Mouse (Mus musculus): ENCODE measurements at regions not wholly inside any gene's neighbourhood (a gene's known extent, or its start where the extent isn't known, plus 50 kb on each side); places are given as distances from the start of the nearest gene placed in this dataset.

GRCm38 (mm10) chr15:11774717-11775116 lies 132.4 kb downstream of the Npr3 start:
- DNase-seq (ENCODE audit: low read depth, low spot score): no peak

- no peak for DNase-seq (ENCODE audit: low read depth, low spot score)
Observed at GRCm38 (mm10) chr15:11770596-11770995, 136.5 kb downstream of the Npr3 start.

- no peak for DNase-seq (ENCODE audit: low read depth, low spot score)
Observed at GRCm38 (mm10) chr15:11757963-11758362, 149.1 kb downstream of the Npr3 start.

GRCm38 (mm10) chr15:11756786-11757185 lies 150.3 kb downstream of the Npr3 start:
- DNase-seq (ENCODE audit: low read depth, low spot score): no peak

GRCm38 (mm10) chr15:11753216-11753615 lies 153.9 kb downstream of the Npr3 start:
- DNase-seq (ENCODE audit: low read depth, low spot score): peak; percentile 9

- no peak for DNase-seq (ENCODE audit: low read depth, low spot score)
Observed at GRCm38 (mm10) chr15:11750893-11751292, 156.2 kb downstream of the Npr3 start.

GRCm38 (mm10) chr15:11749509-11749908 lies 157.6 kb downstream of the Npr3 start:
- no peak for DNase-seq (ENCODE audit: low read depth, low spot score)

GRCm38 (mm10) chr15:11748306-11748705 lies 158.8 kb downstream of the Npr3 start:
- no peak for DNase-seq (ENCODE audit: low read depth, low spot score)

- no peak for DNase-seq (ENCODE audit: low read depth, low spot score)
Observed at GRCm38 (mm10) chr15:11746754-11747153, 160.3 kb downstream of the Npr3 start.

- no peak for DNase-seq (ENCODE audit: low read depth, low spot score)
Observed at GRCm38 (mm10) chr15:11745629-11746372, 161.3 kb downstream of the Npr3 start.

GRCm38 (mm10) chr15:11744903-11745302 lies 162.2 kb downstream of the Npr3 start:
- DNase-seq (ENCODE audit: low read depth, low spot score): no peak

- no peak for DNase-seq (ENCODE audit: low read depth, low spot score)
Observed at GRCm38 (mm10) chr15:11744296-11744695, 162.8 kb downstream of the Npr3 start.

- DNase-seq (ENCODE audit: low read depth, low spot score): no peak
Observed at GRCm38 (mm10) chr15:11742820-11743219, 164.3 kb downstream of the Npr3 start.

GRCm38 (mm10) chr15:11742346-11742729 lies 164.7 kb downstream of the Npr3 start:
- DNase-seq (ENCODE audit: low read depth, low spot score): no peak

GRCm38 (mm10) chr15:11741598-11742345 lies 165.3 kb downstream of the Npr3 start:
- no peak for DNase-seq (ENCODE audit: low read depth, low spot score)

GRCm38 (mm10) chr15:11737436-11738000 lies 169.6 kb downstream of the Npr3 start:
- no peak for DNase-seq (ENCODE audit: low read depth, low spot score)

- no peak for DNase-seq (ENCODE audit: low read depth, low spot score)
Observed at GRCm38 (mm10) chr15:11734639-11735265, 172.3 kb downstream of the Npr3 start.

- no peak for DNase-seq (ENCODE audit: low read depth, low spot score)
Observed at GRCm38 (mm10) chr15:11729381-11729780, 177.7 kb downstream of the Npr3 start.

- DNase-seq (ENCODE audit: low read depth, low spot score): no peak
Observed at GRCm38 (mm10) chr15:11725620-11726530, 181.2 kb downstream of the Npr3 start.

GRCm38 (mm10) chr15:11720645-11721044 lies 186.4 kb downstream of the Npr3 start:
- DNase-seq (ENCODE audit: low read depth, low spot score): no peak

- DNase-seq (ENCODE audit: low read depth, low spot score): no peak
Observed at GRCm38 (mm10) chr15:11716168-11716842, 190.8 kb downstream of the Npr3 start.

Measured in retina, adult 2 months (tissue).